Mouse (Mus musculus): ENCODE data around the gene Rere.
"Not testable (repeated sequence)": the region's sequence is repeated elsewhere in the genome, so short reads cannot be mapped to it uniquely, and the experiment has no call there.

Gene Rere

GRCm38 (mm10) chr4:150254416-150254815 is 27.0 kb upstream of the Rere start:
- DNase-seq (ENCODE audit: low read depth): no peak

DNA sequence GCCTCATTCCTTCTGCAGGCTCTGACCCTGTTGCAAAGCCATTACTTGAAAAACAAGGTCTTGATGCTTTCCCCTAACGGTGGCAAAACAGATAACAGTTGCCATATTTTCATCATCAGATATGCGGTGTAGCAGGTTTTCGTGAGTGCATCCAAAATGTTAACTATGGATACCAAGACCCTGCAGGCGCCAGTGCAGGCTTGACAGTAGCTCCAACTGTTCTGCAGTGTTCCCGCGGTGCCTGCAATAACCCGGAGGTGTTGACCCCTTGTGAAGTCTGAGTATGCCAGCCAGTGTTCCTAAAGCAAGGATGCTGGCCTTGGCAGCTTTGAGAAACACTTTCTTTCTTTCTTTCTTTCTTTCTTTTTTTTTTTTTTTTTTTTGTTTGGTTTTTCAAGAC is 26.3 kb upstream of the Rere start:
- no peak for DNase-seq (ENCODE audit: low read depth)

- DNase-seq (ENCODE audit: low read depth): peak; percentile 91
Measured at GRCm38 (mm10) chr4:150257252-150258204, 23.9 kb upstream of the Rere start.

DNA sequence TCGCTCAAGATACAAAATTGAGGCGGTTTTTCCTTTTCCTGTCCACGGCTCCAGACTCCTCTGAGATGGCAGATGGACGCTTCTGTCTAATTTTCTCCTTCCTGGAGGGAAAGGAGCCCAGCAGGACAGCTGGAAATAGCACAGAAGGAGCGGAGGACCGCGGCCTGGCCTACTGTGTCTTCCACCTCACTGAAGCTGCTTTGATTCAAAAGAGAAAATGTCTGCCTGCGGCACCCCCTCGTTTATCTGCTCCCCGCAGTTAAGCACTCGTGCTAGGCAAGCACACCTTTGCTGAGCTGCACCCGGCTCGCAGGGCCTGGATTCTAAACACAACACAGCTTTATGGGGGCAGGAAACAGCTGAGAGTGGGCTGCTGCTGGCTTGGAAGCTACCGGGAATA is 23.1 kb upstream of the Rere start:
- DNase-seq (ENCODE audit: low read depth): no peak

GRCm38 (mm10) chr4:150259577-150259976 is 21.9 kb upstream of the Rere start:
- no peak for DNase-seq (ENCODE audit: low read depth)

GRCm38 (mm10) chr4:150260111-150260510 is 21.3 kb upstream of the Rere start:
- no peak for DNase-seq (ENCODE audit: low read depth)

DNA sequence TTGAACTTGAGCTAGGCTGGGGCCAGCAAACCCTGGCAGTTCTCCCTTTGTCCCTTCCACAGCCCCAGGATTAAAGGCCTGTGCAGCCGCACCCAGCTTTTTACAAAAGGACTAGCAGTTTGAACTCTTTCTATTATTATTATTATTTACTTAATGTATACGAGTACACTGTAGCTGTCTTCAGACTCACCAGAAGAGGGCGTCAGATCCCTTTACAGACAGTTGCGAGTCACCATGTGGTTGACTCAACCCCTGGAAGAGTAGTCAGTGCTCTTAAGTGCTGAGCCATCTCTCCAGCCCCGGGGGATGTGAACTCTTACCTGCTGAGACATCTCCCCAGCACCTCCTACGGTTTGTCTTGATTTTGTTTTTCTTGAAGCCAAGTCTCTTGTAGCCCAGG is 20.7 kb upstream of the Rere start:
- peak; percentile 51 for DNase-seq (ENCODE audit: low read depth)

- no peak for DNase-seq (ENCODE audit: low read depth)
Measured at GRCm38 (mm10) chr4:150262301-150262700, 19.1 kb upstream of the Rere start.

DNA sequence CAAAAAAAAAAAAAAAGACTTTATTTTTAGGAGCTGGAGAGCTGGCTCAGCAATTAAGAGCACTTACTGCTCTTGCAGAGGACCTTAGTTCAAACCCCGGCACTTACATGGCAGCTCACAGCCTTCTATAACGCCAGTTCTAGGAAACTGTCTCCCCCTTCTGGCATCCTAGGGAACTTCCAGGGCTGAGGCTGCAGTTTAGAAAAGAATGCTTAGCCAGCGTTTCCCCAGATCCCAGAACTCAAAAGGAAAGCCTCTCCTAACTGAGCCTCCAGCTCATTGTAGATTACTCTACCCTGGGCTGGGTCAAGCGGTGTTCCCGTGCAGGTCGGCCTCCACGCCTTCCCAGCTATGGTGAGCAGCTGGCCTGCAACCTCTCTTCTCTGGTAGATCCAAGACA is 16.5 kb upstream of the Rere start:
- DNase-seq (ENCODE audit: low read depth): no peak

DNA sequence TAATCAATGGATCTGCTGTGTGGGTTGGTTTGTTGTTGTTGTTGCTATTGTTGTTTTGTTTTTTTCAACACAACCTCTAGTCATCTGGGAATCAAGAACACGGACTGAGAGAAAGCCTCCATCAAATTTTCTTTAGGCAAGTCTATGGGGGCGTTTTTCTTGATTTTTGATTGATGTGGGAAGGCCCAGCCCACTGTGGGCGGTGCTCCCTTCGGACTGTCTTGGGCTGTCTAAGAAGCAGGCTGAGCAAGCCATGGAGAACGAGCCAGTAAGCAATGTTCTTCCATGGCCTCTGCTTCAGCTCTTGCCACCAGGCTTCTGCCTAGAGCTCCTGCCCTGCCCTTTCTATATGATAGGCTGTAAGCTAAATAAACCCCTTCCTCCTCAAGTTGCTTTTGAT is 16.0 kb upstream of the Rere start:
- DNase-seq (ENCODE audit: low read depth): no peak

GRCm38 (mm10) chr4:150266655-150267223 is 14.7 kb upstream of the Rere start:
- DNase-seq (ENCODE audit: low read depth): peak; percentile 63

DNA sequence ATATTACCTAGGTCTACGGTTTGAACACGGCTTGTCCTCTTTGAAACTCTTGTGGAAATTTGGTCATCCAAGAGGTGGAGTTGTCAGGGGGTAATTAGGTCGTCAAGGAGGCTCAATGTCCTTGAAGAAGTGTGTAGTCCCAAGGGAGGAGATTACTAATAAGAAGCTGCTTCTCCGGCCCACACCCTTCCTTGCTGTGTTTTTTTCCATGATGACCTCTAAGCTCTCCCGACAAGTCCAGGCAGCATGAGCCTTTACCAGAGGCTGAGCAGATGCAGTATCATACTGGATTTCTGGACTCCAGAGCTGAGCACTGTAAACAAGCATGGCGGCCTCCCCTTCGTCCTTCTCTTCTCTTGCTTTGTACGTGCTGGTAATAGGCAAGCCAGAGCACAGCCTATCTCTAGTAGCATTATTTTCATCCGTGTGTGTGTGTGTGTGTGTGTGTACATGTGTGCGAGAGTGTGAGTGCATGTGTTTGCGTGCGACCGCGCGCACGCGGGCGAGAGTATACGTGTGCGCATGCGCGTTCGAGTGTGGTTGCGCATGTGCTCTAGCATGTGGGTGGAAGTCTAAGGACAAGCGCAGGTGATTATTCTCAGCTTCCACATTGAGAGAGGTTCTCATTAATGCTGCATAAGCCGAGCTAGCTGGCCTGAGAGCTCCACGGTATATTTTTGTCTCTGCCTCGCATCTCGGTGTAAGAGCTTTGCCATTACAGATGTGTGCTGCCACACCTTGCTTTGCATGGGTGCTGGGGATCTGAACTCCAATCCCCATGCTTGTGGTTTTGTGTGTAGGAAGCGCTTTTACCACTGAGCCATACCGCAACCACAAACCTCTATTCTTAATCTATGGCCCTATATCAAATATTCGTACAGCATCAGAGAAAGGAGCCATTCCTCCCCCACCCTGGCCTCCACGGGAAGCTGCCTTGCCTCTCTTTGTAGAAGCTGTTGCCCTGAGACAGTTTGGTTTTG is 12.5 kb upstream of the Rere start:
- no peak for DNase-seq (ENCODE audit: low read depth)

GRCm38 (mm10) chr4:150269679-150270078 is 11.8 kb upstream of the Rere start:
- DNase-seq (ENCODE audit: low read depth): peak; percentile 85

DNA sequence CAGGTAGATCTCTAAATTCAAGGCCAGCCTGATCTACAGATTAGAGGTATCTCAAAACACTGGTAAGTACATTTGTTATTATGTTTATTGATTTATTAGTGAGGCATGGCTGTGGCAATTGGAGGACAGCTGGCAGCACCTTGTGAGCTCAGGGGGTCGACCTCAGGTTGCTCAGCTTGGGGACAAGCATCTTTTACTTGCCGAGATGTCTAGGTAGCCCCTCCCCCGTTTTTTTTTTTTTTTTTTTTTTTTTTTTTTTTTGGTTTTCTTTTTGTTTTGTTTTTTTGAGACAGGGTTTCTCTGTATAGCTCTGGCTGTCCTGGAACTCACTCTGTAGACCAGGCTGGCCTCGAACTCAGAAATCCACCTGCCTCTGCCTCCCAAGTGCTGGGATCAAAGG is 10.7 kb upstream of the Rere start:
- DNase-seq (ENCODE audit: low read depth): not testable (repeated sequence)

DNA sequence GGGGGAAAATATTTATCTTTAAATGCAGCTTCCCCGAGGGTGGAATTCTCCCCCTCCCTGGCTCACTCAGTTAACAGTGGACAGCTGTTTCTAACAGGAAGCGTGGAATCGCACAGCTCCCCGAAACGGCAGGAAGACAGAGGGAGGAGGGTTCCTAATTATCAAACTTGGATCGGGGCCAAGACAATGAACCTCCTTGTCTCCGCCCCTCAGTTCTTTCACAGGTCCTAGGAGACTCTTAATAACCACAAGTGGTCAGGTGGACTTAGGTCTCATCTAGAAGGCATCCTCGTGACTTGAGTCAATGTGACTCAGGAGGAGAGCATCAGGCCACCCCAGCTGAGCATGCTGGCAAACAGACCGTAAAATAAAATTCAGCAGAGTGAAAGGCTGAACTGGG is 8.7 kb upstream of the Rere start:
- DNase-seq (ENCODE audit: low read depth): peak; percentile 93

GRCm38 (mm10) chr4:150275531-150275930 is 5.9 kb upstream of the Rere start:
- DNase-seq (ENCODE audit: low read depth): no peak

GRCm38 (mm10) chr4:150279336-150279735 is 2.1 kb upstream of the Rere start:
- DNase-seq (ENCODE audit: low read depth): not testable (repeated sequence)

DNA sequence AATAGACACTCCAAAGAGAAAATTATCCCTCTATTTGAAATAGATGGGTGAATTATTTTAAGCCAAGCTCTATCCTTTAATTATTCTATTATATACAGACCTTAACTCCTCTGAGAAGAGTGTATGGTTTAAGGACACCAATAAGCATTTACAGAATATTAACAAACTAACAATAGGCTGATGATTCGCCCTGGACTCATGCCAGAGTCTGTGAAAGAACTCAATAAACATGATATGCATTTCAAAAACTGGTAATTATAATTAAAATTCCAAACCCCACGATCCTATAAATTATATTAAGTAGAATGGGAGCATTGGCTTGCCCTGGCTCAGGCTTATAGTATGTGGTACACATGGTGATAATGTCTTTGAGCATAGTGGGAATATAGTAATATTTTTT is 1.4 kb upstream of the Rere start:
- no peak for DNase-seq (ENCODE audit: low read depth)

- peak; percentile 25 for DNase-seq (ENCODE audit: low read depth)
Measured at GRCm38 (mm10) chr4:150280459-150280858, 987 bp upstream of the Rere start.

- DNase-seq (ENCODE audit: low read depth): peak; percentile 38
Measured at GRCm38 (mm10) chr4:150281891-150282630, 615 bp downstream of the Rere start.

- DNase-seq (ENCODE audit: low read depth): peak; percentile 16
Measured at GRCm38 (mm10) chr4:150282631-150283334, 1.3 kb downstream of the Rere start.
